Mouse (Mus musculus) adrenal gland, adult 18-20 months (tissue): Measurements from ENCODE around the gene Fam181b. TPM values are rescaled to one million over a fixed set of nuclear protein-coding genes. Genes with fewer than 3 reads are reported as not detected.
A peak's percentile ranks its signal among the peaks of the same experiment; 100 is the strongest.

Experiments
- DNase-seq, 2 experiments: peaks; one replicate each; pipeline ENCODE4 v3.0.0; 2021 to 2022; ENCODE audit warnings: low spot score in 2 of 2
- long read RNA-seq, 2 experiments: library from polyadenylated mRNA; stranded (forward); transcript quantifications; one replicate each; pipeline ENCODE4 v2.0.0; 2021
- total RNA-seq, 2 experiments: library from RNA; stranded (reverse); gene quantifications; 1 replicate in 1 of 2; 2 replicates in 1 of 2; pipeline ENCODE4 v1.2.3; 2021

The Fam181b gene
- total RNA-seq = 1 to 10 TPM; 2.2 to 3.0 TPM
- long read RNA-seq, experiment 1, transcript Fam181b-201 (1 exons, 2,003 nt) = major isoform, 7 of 7 reads
- long read RNA-seq, experiment 1, partial matches to known transcripts = 0 of 7 reads
- long read RNA-seq, experiment 1, other reads (novel, unspliced or antisense) = 0 of 7 reads
- long read RNA-seq, experiment 2, transcript Fam181b-201 (1 exons, 2,003 nt) = major isoform, 6 of 6 reads
- long read RNA-seq, experiment 2, partial matches to known transcripts = 0 of 6 reads
- long read RNA-seq, experiment 2, other reads (novel, unspliced or antisense) = 0 of 6 reads

DNA sequence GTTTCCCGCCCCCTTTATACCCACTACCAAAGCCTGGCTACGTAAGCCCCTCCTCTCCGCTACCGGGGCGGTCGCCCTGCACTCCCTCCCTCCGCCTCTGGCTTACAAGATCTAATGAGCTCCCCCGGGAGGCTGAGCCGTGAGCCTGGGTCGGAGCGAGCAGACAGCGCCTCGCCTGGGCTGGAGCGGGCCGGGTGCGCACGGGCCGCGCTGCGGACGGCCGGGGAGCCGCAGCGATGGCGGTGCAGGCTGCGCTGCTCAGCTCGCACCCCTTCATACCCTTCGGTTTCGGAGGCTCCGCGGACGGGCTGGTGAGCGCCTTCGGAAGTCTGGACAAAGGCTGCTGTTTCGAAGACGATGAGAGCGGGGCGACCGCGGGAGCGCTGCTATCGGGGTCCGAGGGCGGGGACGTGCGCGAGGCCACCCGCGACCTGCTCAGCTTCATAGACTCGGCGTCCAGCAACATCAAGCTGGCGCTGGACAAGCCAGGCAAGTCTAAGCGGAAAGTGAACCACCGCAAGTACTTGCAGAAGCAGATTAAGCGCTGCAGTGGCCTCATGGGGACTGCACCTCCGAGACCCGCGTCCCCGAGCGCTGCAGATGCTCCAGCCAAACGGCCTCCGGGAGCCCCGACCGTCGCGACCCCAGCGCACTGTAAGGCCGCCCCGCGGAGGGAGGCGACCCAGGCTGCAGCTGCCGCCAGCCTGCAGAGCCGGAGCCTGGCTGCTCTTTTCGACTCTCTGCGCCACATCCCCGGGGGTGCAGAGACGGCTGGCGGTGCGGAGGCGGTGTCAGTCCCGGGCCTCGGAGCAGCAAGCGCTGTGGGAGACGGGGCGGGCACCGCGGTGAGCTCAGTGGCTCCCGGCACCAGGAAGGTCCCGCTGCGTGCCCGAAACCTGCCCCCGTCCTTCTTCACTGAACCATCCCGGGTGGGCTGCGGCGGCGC is at the start of gene Fam181b:
TSS of gene Fam181b (plus strand) at position 81 of the 946 bp plus-strand sequence.
- peak; percentile 67 to 70 for DNase-seq

DNA sequence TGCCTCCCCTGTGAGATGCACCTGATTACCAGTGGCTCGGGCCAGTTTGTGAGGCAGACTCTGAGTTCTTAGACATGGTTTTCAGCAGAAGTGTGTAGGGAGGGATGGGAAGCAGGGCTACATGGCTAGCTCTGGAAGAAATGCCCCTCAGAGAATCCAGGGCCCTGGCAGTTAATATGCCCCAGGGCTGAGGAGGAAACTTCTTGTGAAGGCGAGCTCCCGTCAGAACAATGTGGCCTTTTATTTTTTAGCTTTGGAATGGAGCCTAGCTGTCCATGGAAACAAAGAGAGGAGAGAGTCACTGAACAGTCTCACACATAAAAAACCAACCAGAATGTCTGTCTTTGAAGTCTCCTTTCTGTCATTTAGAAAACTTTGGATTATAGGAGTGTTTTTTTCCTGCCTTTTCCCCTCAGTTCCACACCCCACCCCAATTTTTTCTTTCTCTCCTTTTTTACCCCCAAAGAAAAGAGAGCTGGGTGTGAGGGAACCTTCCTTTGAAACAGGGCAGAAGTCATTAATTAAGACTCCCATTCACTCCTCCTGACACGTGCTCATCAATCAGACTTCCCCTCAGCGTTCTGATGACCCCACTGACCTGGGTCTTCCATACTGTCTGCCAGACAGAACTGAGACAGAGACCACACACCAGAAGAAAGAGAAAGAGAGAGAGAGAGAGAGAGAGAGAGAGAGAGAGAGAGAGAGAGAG is 41.7 kb upstream of the Fam181b start:
- no peak for DNase-seq

GRCm38 (mm10) chr7:93038472-93038828 is 41.2 kb upstream of the Fam181b start:
- DNase-seq = no peak

DNA sequence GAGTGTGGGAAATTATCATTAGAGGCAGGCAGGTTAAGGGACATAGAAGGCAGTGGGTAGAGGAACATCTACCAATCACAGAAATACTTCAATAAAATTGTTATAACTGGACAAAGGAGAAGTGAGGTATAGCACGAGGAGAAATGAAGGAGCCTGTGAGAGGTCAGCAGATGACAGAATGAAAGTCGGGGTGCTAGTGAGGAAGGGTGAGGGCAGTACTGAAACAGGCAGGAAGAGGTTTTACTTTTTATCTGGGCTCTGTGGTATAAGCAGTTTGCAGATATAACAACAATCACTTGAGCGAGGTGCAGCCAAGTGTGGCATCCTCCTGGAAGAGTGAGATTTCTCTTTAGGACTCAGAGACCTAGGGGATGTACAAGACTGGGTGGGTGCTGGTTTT is 40.1 kb upstream of the Fam181b start:
- DNase-seq = no peak

DNA sequence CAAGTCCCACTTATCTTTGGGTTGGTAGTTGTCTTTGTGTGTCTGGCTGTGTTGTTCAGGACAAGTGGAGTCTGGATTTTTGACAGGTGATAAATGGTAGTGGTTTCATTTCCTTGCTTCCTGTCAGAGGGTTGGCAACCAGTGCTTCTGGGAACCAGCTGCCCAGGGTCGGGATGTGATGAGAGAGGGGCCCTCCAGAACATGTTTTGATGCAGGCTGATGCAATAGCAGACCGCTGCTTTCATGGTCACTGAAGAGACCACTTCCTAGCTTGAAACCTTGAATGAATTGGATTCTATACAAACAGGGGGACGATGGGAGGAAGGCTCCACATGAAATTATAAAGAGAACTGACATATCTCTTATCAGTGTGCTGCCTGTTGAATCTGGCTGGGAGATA is 35.3 kb upstream of the Fam181b start:
- no peak for DNase-seq

- no peak for DNase-seq
These were observed 34.9 kb upstream of the Fam181b start for GRCm38 (mm10) chr7:93044788-93045187.

- DNase-seq = no peak
These were observed 18.8 kb upstream of the Fam181b start for GRCm38 (mm10) chr7:93060831-93061230.

- no peak for DNase-seq
These were observed 17.9 kb upstream of the Fam181b start for GRCm38 (mm10) chr7:93061747-93062146.

DNA sequence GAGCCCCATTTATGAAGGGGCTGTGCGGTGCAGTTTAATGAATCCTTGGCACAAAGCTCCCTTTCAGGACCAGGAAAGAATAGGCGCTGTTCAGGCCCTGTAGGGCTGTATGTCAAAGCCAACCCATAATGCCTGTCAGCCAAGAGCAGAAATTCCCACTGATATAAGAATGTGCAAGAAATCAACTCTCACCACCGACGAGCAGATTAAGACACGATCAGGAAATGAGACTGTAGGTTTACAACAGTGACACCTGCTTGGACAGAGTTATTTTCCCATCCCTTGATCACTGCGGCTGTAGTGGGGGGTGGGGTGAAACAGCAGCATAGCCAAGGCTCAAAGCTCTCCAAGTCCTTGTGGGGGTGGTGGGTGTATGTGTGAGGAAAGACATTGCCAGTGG is 17.5 kb upstream of the Fam181b start:
- DNase-seq = no peak

DNA sequence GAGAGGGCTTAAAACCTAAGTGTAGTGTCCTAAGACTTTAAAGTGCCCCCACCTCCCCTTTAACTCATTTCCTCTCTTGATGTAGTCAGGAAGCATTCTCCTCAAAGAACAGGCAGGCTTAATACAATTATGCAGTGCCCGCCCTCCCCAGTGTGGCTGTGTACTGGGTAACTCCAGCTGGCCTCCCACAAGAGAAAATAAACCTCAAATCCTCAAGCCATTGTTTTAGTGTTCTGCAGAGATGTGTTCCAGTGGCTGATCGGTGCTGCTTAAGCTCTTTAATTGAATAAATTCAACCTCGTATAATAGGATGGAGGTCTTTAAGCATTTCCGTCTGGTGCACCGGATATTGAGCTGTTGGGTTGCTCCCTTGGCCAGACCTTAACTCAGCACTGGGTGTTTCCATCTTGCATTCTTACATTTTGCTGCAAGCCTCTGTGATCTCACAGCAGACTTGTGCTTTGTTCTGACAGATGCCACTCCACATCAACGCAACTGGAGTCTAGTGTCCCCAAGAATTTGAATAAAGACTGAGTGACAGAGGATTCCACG is 12.1 kb upstream of the Fam181b start:
- DNase-seq = no peak

DNA sequence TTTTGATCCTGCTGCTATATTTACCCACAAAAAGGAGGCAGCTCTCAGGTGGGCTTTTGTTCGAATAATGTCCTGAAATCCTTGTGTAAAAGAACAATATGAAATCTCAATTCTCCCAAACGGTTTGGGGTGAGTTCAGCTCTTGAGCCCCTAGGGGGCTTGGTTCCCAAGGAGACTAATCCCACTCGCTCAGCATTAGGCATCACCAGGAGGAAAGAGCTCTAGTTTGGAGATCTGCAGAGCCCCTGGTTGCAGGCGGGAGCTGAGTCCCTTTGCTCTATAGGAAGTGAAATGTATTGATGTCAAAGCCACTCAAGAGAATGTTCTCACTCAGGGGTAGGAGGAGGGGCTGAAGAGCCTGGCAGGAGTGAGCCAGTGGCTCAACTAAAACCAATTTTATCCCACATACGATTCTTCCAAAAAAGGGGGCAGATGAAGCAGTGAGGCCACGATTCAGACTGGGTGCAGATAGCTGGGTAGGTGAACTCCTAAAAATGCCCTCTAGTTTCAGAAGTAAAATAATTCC is 3.2 kb upstream of the Fam181b start:
- DNase-seq = no peak

- no peak for DNase-seq
These were observed 263 bp upstream of the Fam181b start for GRCm38 (mm10) chr7:93079420-93079784.

DNA sequence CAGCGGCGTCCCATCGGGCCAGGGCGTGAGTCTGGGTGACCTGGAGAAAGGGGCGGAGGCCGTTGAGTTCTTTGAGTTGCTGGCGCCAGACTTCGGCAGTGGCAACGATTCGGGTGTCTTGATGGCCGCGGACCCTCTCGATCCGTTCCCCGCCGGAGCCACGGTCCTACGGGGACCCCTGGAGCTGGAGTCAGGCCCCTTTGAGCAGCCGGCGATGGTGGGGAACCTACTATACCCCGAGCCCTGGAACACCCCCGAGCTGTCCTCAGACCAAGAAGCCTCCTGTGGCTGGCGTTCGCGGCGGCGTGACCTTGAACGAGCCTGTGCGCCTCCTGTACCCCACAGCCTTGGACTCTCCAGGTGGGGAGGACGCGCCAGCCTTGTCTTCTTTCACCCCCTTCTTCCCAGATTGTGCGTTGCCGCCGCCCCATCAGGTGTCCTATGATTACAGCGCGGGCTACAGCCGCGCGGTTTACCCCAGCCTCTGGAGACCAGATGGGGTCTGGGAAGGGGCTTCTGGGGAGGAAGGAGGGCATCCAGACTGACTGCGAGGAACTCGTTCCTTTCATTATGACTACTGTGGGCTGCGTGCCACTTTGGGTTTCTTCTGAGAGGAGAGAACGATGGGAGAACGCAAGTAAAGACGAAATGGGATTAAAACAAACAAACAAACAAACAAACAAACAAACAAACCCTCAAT is 1.2 kb downstream of the Fam181b start:
- peak in 1 of 2 experiments; percentile 30 for DNase-seq

GRCm38 (mm10) chr7:93093371-93094058 is 13.8 kb downstream of the Fam181b start:
- DNase-seq = no peak

DNA sequence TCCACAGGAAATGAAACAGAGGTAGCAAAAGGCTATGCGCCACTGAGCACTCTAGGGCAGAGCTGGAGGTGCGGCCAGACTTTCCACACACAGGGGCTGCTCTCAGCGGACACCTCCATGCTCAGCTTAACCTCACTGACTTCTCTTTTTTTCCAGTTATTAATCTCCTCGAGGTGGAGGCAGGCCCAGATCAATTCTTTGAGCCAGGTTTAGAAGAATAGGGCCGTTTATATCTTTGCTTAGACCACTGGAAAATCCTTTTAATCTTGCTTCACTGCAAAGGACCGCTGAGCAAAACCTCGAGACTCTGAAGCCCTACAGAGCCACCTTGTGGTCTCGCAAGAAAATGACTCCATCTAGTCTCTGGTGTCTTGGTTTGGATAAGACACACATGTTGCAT is 15.8 kb downstream of the Fam181b start:
- DNase-seq = peak; percentile 25 to 34

DNA sequence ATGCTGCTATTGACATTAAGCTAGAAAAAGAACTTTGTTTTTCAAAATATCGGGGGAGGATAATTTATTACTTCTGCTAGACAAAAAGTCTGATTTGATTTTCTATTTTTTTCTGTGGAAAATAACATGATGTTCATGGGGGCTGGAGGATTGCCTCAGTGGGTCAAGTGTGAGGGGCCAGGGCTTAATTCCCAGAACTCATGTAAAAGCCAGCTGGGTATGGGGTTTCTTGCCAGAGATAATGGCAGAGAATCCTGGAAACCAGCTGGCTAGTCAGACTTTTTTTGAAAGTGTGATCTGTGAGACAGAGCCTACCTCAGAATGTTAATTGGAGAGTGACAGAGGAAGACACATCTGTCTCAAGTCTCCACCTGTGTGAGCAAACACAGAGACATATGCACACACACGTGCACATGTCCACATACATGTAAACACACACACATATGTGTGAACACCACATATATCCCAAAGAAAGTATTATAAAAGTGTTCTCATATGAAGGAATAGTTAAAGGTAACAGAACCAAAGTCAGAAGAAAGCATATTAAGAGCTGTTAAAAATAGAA is 25.2 kb downstream of the Fam181b start:
- DNase-seq = no peak

GRCm38 (mm10) chr7:93110370-93110965 is 30.8 kb downstream of the Fam181b start:
- DNase-seq = no peak

DNA sequence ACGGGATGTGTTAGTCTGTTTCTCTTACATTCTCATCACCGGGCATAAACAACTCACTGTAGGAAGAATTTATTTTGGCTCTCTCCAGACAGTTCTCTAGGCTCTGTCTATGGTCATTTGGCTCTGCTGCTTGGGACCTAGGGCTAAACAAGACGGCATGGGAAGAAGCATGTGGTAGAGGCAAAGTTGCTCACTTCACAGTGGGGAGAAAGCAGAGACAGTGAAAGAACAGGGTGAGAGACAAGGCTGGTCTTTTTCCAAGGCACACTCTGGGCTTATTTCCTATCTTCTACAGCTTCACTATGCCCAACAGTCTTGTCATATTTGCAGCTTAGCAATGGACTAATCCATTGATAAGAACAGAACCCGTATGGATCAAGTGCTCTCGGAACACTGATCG is 31.4 kb downstream of the Fam181b start:
- no peak for DNase-seq

DNA sequence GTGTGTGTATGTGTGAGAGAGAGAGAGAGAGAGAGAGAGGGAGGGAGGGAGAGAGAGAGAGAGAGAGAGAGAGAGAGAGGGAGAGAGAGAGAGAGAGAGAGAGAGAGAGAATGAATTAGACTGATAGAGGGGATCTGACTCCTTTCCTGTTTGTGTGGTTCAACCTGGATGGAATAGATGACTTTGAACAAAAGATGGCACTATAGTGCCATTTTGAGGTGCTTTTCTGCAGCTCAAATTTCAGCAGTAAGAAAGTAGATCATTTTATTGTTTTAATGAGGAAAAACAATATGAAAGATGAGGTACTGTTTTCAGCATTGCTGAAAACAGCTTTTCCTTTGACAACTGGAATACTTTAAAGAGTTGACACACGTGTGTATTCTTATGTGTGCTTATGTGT is 37.9 kb downstream of the Fam181b start:
- DNase-seq = no peak
